Mouse (Mus musculus): ENCODE measurements around the gene Tsc22d4. TPM values are rescaled to one million over a fixed set of nuclear protein-coding genes. Genes with fewer than 3 reads are reported as not detected.
"Not testable (repeated sequence)": the region's sequence is repeated elsewhere in the genome, so short reads cannot be mapped to it uniquely, and the experiment has no call there.

Gene Tsc22d4
- polyA plus RNA-seq, 1 experiment from 2014 or later: 61.1 TPM

- WGBS: 90% methylated on average over 7 of the region's 7 CpGs
Observed at GRCm38 (mm10) chr5:137744197-137744596, 1.3 kb upstream of the Tsc22d4 start.

GRCm38 (mm10) chr5:137746282-137746850 is 836 bp downstream of the Tsc22d4 start:
- H3K9ac ChIP-seq: peak overlapping the region; percentile 87
- H3K9me3 ChIP-seq: no peaks in the 10 kb centered on the region
- H3K4me1 ChIP-seq (replicated peaks): peaks cover 47% of the 10 kb centered on the region
- peak overlapping the region; percentile 66 for H3K4me3 ChIP-seq
- H3K27me3 ChIP-seq: no peaks in the 10 kb centered on the region
- H3K4me2 ChIP-seq: peak overlapping the region; percentile 96
- peak; percentile 25 for ATAC-seq (ENCODE audit: low FRiP score)
- WGBS: under 1% methylated on average over 20 of the region's 20 CpGs
- peak overlapping the region; percentile 90 for H3K27ac ChIP-seq
- H3K36me3 ChIP-seq: peaks cover 12% of the 10 kb centered on the region

More at GRCm38 (mm10) chr5:137744197-137744596, 1.3 kb upstream of the Tsc22d4 start:
- Histone ChIP-seq H3K9me3 (no peaks in the 10 kb centered on the region), H3K4me3 (no peak overlapping the region), H3K9ac (no peak overlapping the region), H3K27me3 (no peaks in the 10 kb centered on the region), H3K36me3 (0 out of 2 replicates have a peak, but pooled peaks cover 1% of the 10 kb centered on the region), H3K4me2 (no peak overlapping the region), H3K4me1 (replicated peaks) (peaks cover 55% of the 10 kb centered on the region), H3K27ac (0 out of 2 replicates have a peak overlapping the region, but pooled peaks have one; percentile 2)
- ATAC-seq (ENCODE audit: low FRiP score): no peak

GRCm38 (mm10) chr5:137746851-137747325 is 1.4 kb downstream of the Tsc22d4 start:
- Histone ChIP-seq H3K27ac (peak overlapping the region; percentile 90), H3K27me3 (no peaks in the 10 kb centered on the region), H3K4me2 (peak overlapping the region; percentile 96), H3K36me3 (peaks cover 17% of the 10 kb centered on the region), H3K9me3 (no peaks in the 10 kb centered on the region), H3K4me3 (peak overlapping the region; percentile 66), H3K9ac (peak overlapping the region; percentile 87), H3K4me1 (replicated peaks) (peaks cover 42% of the 10 kb centered on the region)
- ATAC-seq (ENCODE audit: low FRiP score): no peak
- 4% methylated on average over 16 of the region's 16 CpGs for WGBS

DNA sequence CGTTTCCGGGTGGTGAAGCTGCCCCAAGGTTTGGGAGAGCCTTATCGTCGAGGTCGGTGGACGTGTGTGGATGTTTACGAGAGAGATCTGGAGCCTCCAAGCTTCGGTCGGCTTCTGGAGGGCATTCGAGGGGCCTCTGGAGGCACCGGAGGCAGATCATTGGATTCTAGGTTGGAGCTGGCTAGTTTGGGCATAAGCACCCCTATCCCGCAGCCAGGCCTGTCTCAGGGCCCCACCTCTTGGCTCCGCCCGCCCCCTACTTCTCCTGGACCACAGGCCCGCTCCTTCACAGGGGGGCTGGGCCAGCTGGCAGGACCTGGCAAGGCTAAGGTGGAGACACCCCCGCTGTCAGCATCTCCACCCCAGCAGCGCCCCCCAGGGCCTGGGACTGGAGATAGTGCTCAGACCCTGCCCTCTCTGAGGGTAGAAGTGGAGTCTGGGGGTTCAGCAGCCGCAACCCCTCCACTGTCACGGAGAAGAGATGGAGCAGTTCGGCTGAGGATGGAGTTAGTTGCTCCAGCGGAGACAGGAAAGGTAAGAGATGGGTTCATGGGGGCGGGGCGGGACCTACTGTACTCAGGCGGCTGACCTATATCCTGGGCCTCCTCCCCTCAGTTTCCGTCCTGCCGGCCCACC is 1.9 kb downstream of the Tsc22d4 start:
- H3K4me3 ChIP-seq: peak overlapping the region; percentile 66
- peak overlapping the region; percentile 90 for H3K27ac ChIP-seq
- H3K27me3 ChIP-seq: no peaks in the 10 kb centered on the region
- 5% methylated on average over 26 of the region's 26 CpGs for WGBS
- H3K36me3 ChIP-seq: peaks cover 23% of the 10 kb centered on the region
- peaks cover 39% of the 10 kb centered on the region for H3K4me1 ChIP-seq (replicated peaks)
- H3K9me3 ChIP-seq: no peaks in the 10 kb centered on the region
- peak overlapping the region; percentile 87 for H3K9ac ChIP-seq
- H3K4me2 ChIP-seq: peak overlapping the region; percentile 96
- ATAC-seq (ENCODE audit: low FRiP score): no peak

DNA sequence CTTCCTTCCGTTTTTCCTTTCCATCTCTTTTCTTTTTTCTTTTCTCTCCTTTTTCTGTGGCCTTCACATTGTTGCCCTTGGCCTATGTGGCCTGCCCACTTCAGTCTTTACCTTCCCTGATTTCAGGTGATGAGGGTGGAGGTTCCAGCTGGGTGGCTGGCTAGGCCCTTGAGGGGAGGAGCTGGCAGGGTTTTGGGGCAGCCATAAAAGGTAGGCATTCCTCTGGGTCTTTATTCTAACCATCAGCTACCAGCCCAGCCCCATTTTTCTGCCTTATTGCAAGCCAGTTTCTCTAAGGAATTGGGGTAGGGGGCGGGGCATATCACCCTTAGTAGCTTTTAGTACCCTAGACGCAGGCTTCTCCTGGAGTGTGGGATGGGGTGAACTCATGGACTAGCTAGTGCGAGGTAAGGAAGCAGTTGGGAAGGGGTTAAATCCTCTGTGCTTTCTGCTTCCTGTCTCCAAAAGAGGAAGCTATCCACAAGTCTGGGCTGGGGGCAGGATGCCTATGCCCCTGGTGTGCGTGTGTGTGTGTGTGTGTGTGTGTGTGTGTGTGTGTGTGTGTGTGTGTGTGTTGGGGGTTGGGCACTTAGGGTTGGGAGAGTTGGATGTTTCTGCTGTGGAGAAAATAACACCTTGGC is 2.7 kb downstream of the Tsc22d4 start:
- WGBS: 47% methylated on average over 5 of the region's 5 CpGs
- H3K27me3 ChIP-seq: no peaks in the 10 kb centered on the region
- H3K36me3 ChIP-seq: peaks cover 30% of the 10 kb centered on the region
- H3K4me1 ChIP-seq (replicated peaks): peaks cover 39% of the 10 kb centered on the region
- no peak for ATAC-seq (ENCODE audit: low FRiP score)
- H3K9me3 ChIP-seq: no peaks in the 10 kb centered on the region
- peak overlapping the region; percentile 87 for H3K9ac ChIP-seq
- H3K4me2 ChIP-seq: peak overlapping the region; percentile 96
- H3K27ac ChIP-seq: peak overlapping the region; percentile 70
- H3K4me3 ChIP-seq: peak overlapping the region; percentile 66

DNA sequence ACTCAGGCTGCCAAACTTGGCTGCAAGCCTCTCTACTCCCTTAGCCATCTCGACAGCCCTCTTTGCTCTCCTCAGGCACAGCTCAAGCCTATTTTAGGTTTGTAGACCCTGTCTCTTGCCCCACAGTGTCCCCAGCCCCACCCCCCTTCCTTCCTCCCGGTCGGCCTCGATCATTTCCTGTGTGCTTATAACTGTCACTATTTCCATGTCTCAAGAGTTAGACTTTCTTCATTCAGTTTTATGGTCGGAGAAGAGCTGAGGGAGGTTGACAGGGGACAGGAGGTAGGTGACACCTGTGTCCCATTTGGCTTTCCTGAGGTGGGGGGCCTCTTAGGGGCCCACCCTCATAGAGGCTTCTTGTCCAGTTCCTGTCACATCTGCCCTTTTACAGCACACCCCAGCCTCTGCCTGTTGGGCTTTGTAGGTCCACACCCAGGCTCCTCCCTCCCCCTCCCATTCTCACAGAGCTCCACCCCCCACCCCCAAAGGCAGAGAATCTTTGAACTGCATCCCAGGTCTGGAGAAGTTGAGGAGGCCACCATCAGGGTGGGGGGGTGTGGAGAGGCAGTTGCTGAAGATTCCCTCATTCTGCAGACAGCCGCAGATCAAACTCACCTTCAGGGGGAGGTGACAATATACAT is 3.8 kb downstream of the Tsc22d4 start:
- H3K9ac ChIP-seq: peak overlapping the region; percentile 6; the same call in 1 of the 2 replicates
- peaks cover 34% of the 10 kb centered on the region for H3K36me3 ChIP-seq
- H3K9me3 ChIP-seq: no peaks in the 10 kb centered on the region
- peaks cover 39% of the 10 kb centered on the region for H3K4me1 ChIP-seq (replicated peaks)
- no peak overlapping the region for H3K4me3 ChIP-seq
- H3K4me2 ChIP-seq: peak overlapping the region; percentile 96
- WGBS: 87% methylated on average over 6 of the region's 6 CpGs
- no peaks in the 10 kb centered on the region for H3K27me3 ChIP-seq
- H3K27ac ChIP-seq: peak overlapping the region; percentile 70; the same call in 1 of the 2 replicates
- ATAC-seq (ENCODE audit: low FRiP score): no peak

DNA sequence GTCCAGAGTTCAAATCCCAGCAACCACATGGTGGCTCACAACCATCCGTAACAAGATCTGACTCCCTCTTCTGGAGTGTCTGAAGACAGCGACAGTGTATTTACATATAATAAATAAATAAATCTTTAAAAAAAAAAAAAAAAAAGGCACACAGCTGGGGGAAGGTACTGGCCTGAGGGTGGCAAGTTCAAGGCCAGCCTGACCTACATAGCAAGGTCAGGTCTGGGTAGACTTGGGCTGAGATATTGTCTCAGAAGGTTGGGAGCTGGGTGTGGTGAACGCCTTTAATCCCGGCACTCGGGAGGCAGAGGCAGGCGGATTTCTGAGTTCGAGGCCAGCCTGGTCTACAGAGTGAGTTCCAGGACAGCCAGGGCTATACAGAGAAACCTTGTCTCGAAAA is 4.7 kb downstream of the Tsc22d4 start:
- WGBS: 97% methylated on average over 6 of the region's 8 CpGs
- peaks cover 38% of the 10 kb centered on the region for H3K4me1 ChIP-seq (replicated peaks)
- H3K9ac ChIP-seq; H3K9me3 ChIP-seq; H3K4me2 ChIP-seq; H3K4me3 ChIP-seq; H3K27ac ChIP-seq; ATAC-seq (ENCODE audit: low FRiP score); H3K27me3 ChIP-seq: not testable (repeated sequence)
- peaks cover 34% of the 10 kb centered on the region for H3K36me3 ChIP-seq

GRCm38 (mm10) chr5:137751221-137751887 is 5.8 kb downstream of the Tsc22d4 start:
- H3K36me3 ChIP-seq: peaks cover 39% of the 10 kb centered on the region
- no peak overlapping the region for H3K4me3 ChIP-seq
- H3K27me3 ChIP-seq: no peaks in the 10 kb centered on the region
- H3K4me2 ChIP-seq: no peak overlapping the region
- no peak overlapping the region for H3K27ac ChIP-seq
- no peaks in the 10 kb centered on the region for H3K9me3 ChIP-seq
- no peak overlapping the region for H3K9ac ChIP-seq
- 92% methylated on average over 13 of the region's 13 CpGs for WGBS
- ATAC-seq (ENCODE audit: low FRiP score): no peak
- peaks cover 33% of the 10 kb centered on the region for H3K4me1 ChIP-seq (replicated peaks)

DNA sequence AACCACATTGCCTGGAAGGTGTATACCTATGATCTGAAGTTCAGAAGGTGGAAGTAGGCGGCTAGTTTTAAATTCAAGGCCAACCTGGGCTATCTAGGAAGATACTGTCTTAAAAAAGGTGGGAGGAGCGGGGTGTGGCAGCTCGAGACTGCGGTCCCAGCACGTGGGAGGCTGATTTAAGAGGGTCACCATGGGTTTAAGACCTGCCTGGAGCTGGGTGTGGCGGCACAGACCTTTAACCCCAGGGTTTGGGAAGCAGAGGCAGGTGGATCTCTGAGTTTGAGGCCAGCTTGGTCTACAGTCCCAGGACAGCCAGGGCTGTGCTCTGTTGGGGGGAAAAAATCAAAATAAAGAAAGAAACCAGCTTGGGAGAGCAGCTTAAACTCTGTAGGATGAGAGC is 6.5 kb downstream of the Tsc22d4 start:
- no peak overlapping the region for H3K27ac ChIP-seq
- WGBS: 94% methylated on average over 6 of the region's 6 CpGs
- no peak overlapping the region for H3K4me2 ChIP-seq
- no peaks in the 10 kb centered on the region for H3K27me3 ChIP-seq
- peaks cover 39% of the 10 kb centered on the region for H3K36me3 ChIP-seq
- peaks cover 29% of the 10 kb centered on the region for H3K4me1 ChIP-seq (replicated peaks)
- ATAC-seq (ENCODE audit: low FRiP score): no peak
- no peaks in the 10 kb centered on the region for H3K9me3 ChIP-seq
- no peak overlapping the region for H3K4me3 ChIP-seq
- no peak overlapping the region for H3K9ac ChIP-seq

DNA sequence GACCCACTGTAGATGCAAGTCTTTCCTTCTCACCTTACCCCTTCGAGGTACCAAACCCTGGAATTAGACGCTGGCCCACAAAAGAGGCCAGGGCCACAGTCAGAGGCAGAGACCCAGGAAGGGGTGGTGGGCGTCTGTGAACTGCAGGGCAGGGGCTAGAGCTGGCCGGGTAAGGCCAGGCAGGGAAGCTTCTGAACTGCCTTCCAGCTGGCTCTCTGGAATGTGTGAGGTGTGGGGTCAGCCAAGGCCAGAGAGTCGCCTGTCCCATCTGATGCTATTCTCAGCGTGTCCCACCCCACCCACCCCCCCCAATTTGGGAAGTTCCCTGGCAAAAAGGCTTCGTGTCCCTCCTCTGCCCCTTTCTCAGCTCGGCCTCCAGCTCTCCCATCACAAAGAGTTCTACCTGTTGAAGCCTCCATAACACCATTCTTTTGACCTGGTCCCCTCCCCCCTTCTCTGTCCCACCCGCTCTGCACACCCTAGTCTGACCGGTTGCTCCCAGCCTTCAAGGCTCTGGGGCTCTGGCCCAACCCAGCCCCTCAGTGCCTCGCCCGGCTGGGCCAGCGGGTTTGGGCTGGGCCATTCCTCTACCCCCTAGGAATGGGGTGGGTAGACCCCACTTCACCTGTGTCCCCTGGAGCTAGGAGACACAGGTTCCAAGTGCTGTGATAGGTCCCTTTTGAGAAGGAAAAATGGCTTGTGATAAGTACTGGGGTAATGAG is 7.7 kb downstream of the Tsc22d4 start:
- Histone ChIP-seq H3K27ac (no peak overlapping the region), H3K9me3 (no peaks in the 10 kb centered on the region), H3K36me3 (peaks cover 42% of the 10 kb centered on the region), H3K4me1 (replicated peaks) (peaks cover 28% of the 10 kb centered on the region), H3K4me2 (no peak overlapping the region), H3K9ac (0 out of 2 replicates have a peak overlapping the region, but pooled peaks have one; percentile 3), H3K27me3 (no peaks in the 10 kb centered on the region), H3K4me3 (no peak overlapping the region)
- ATAC-seq (ENCODE audit: low FRiP score): no peak
- WGBS: 91% methylated on average over 13 of the region's 13 CpGs

- peak overlapping the region; percentile 29 for H3K9ac ChIP-seq
- H3K4me1 ChIP-seq (replicated peaks): peaks cover 26% of the 10 kb centered on the region
- H3K4me3 ChIP-seq: no peak overlapping the region
- 83% methylated on average over 5 of the region's 5 CpGs for WGBS
- no peaks in the 10 kb centered on the region for H3K27me3 ChIP-seq
- H3K27ac ChIP-seq: peak overlapping the region; percentile 37; the same call in 1 of the 2 replicates
- no peak for ATAC-seq (ENCODE audit: low FRiP score)
- no peaks in the 10 kb centered on the region for H3K9me3 ChIP-seq
- no peak overlapping the region for H3K4me2 ChIP-seq
- H3K36me3 ChIP-seq: peaks cover 46% of the 10 kb centered on the region
Observed at GRCm38 (mm10) chr5:137755425-137755824, 9.9 kb downstream of the Tsc22d4 start.
